Mouse (Mus musculus): ENCODE data around the gene Prkcsh. TPM values are rescaled to one million over a fixed set of nuclear protein-coding genes. Genes with fewer than 3 reads are reported as not detected.

Prkcsh gene
- polyA plus RNA-seq, 1 experiment from 2014 or later = 121 TPM

GRCm38 (mm10) chr9:22051958-22052254 is 49.3 kb downstream of the Prkcsh start, which contains the start of gene Elavl3:
TSS of gene Elavl3 (minus strand) at chr9:22052023.
- Histone ChIP-seq H3K27ac (ENCODE audit: low read length) (no peak within 1 kb of the TSS), H3K4me1 (replicated peaks; ENCODE audit: control insufficient read depth, insufficient read depth, low read length) (peaks cover 18% of the 10 kb centered on the region; the same call in 1 of the 2 replicates), H3K4me2 (ENCODE audit: low read depth, low read length) (peak within 1 kb of the TSS; percentile 53), H3K4me3 (ENCODE audit: low read length) (peak within 1 kb of the TSS; percentile 37), H3K27me3 (ENCODE audit: control insufficient read depth, insufficient read depth, low read depth, low read length) (peaks cover 55% of the 10 kb centered on the region), H3K9me3 (ENCODE audit: control insufficient read depth, low read length) (no peaks in the 10 kb centered on the region), H3K9ac (ENCODE audit: low read length) (no peak within 1 kb of the TSS), H3K36me3 (ENCODE audit: control insufficient read depth, insufficient read depth, low read length) (no peaks in the 10 kb centered on the region; the same call in 1 of the 2 replicates)
- no peak for ATAC-seq (ENCODE audit: low read depth)
- 1% methylated on average over 24 of the region's 28 CpGs for WGBS

- Histone ChIP-seq H3K4me1 (replicated peaks; ENCODE audit: control insufficient read depth, insufficient read depth, low read length) (peaks cover 18% of the 10 kb centered on the region; the same call in 1 of the 2 replicates), H3K9ac (ENCODE audit: low read length) (no peak overlapping the region), H3K27ac (ENCODE audit: low read length) (no peak overlapping the region), H3K4me2 (ENCODE audit: low read depth, low read length) (no peak overlapping the region), H3K27me3 (ENCODE audit: control insufficient read depth, insufficient read depth, low read depth, low read length) (peaks cover 55% of the 10 kb centered on the region), H3K36me3 (ENCODE audit: control insufficient read depth, insufficient read depth, low read length) (peaks cover 12% of the 10 kb centered on the region), H3K4me3 (ENCODE audit: low read length) (no peak overlapping the region), H3K9me3 (ENCODE audit: control insufficient read depth, low read length) (no peaks in the 10 kb centered on the region)
- WGBS = 22% methylated on average over 7 of the region's 7 CpGs
- no peak for ATAC-seq (ENCODE audit: low read depth)
These were observed 51.1 kb downstream of the Prkcsh start for GRCm38 (mm10) chr9:22053657-22054056.

- H3K36me3 ChIP-seq (ENCODE audit: control insufficient read depth, insufficient read depth, low read length) = peaks cover 16% of the 10 kb centered on the region
- H3K27ac ChIP-seq (ENCODE audit: low read length) = no peak overlapping the region
- H3K4me1 ChIP-seq (replicated peaks; ENCODE audit: control insufficient read depth, insufficient read depth, low read length) = peaks cover 18% of the 10 kb centered on the region; the same call in 1 of the 2 replicates
- H3K4me3 ChIP-seq (ENCODE audit: low read length) = no peak overlapping the region
- H3K9ac ChIP-seq (ENCODE audit: low read length) = no peak overlapping the region
- H3K27me3 ChIP-seq (ENCODE audit: control insufficient read depth, insufficient read depth, low read depth, low read length) = peaks cover 49% of the 10 kb centered on the region
- no peaks in the 10 kb centered on the region for H3K9me3 ChIP-seq (ENCODE audit: control insufficient read depth, low read length)
- H3K4me2 ChIP-seq (ENCODE audit: low read depth, low read length) = 0 out of 2 replicates have a peak overlapping the region, but pooled peaks have one; percentile 9
- WGBS = 3% methylated on average over 32 of the region's 32 CpGs
- ATAC-seq (ENCODE audit: low read depth) = peak; percentile 27; the same call in 1 of the 2 replicates
These were observed 51.9 kb downstream of the Prkcsh start for GRCm38 (mm10) chr9:22054411-22055076.

GRCm38 (mm10) chr9:22055713-22056112 is 53.1 kb downstream of the Prkcsh start:
- H3K4me1 ChIP-seq (replicated peaks; ENCODE audit: control insufficient read depth, insufficient read depth, low read length) = peaks cover 14% of the 10 kb centered on the region; the same call in 1 of the 2 replicates
- peaks cover 20% of the 10 kb centered on the region for H3K36me3 ChIP-seq (ENCODE audit: control insufficient read depth, insufficient read depth, low read length)
- no peak overlapping the region for H3K27ac ChIP-seq (ENCODE audit: low read length)
- H3K4me2 ChIP-seq (ENCODE audit: low read depth, low read length) = no peak overlapping the region
- no peaks in the 10 kb centered on the region for H3K9me3 ChIP-seq (ENCODE audit: control insufficient read depth, low read length)
- H3K9ac ChIP-seq (ENCODE audit: low read length) = no peak overlapping the region
- 25% methylated on average over 29 of the region's 29 CpGs for WGBS
- H3K27me3 ChIP-seq (ENCODE audit: control insufficient read depth, insufficient read depth, low read depth, low read length) = peaks cover 38% of the 10 kb centered on the region
- no peak overlapping the region for H3K4me3 ChIP-seq (ENCODE audit: low read length)
- no peak for ATAC-seq (ENCODE audit: low read depth)

GRCm38 (mm10) chr9:22056303-22056910 is 53.8 kb downstream of the Prkcsh start:
- no peak for ATAC-seq (ENCODE audit: low read depth)
- 65% methylated on average over 9 of the region's 9 CpGs for WGBS
- Histone ChIP-seq H3K4me2 (ENCODE audit: low read depth, low read length) (no peak overlapping the region), H3K9ac (ENCODE audit: low read length) (no peak overlapping the region), H3K27me3 (ENCODE audit: control insufficient read depth, insufficient read depth, low read depth, low read length) (peaks cover 31% of the 10 kb centered on the region), H3K9me3 (ENCODE audit: control insufficient read depth, low read length) (no peaks in the 10 kb centered on the region), H3K4me3 (ENCODE audit: low read length) (no peak overlapping the region), H3K4me1 (replicated peaks; ENCODE audit: control insufficient read depth, insufficient read depth, low read length) (peaks cover 9% of the 10 kb centered on the region; the same call in 1 of the 2 replicates), H3K27ac (ENCODE audit: low read length) (no peak overlapping the region), H3K36me3 (ENCODE audit: control insufficient read depth, insufficient read depth, low read length) (peaks cover 20% of the 10 kb centered on the region)

GRCm38 (mm10) chr9:22057031-22057517 is 54.5 kb downstream of the Prkcsh start:
- no peak overlapping the region for H3K27ac ChIP-seq (ENCODE audit: low read length)
- H3K36me3 ChIP-seq (ENCODE audit: control insufficient read depth, insufficient read depth, low read length) = peaks cover 20% of the 10 kb centered on the region
- 91% methylated on average over 7 of the region's 9 CpGs for WGBS
- H3K4me1 ChIP-seq (replicated peaks; ENCODE audit: control insufficient read depth, insufficient read depth, low read length) = peaks cover 3% of the 10 kb centered on the region; the same call in 1 of the 2 replicates
- no peak overlapping the region for H3K9ac ChIP-seq (ENCODE audit: low read length)
- no peak overlapping the region for H3K4me2 ChIP-seq (ENCODE audit: low read depth, low read length)
- no peak overlapping the region for H3K4me3 ChIP-seq (ENCODE audit: low read length)
- ATAC-seq (ENCODE audit: low read depth) = no peak
- H3K9me3 ChIP-seq (ENCODE audit: control insufficient read depth, low read length) = no peaks in the 10 kb centered on the region
- H3K27me3 ChIP-seq (ENCODE audit: control insufficient read depth, insufficient read depth, low read depth, low read length) = peaks cover 24% of the 10 kb centered on the region

- H3K36me3 ChIP-seq (ENCODE audit: control insufficient read depth, insufficient read depth, low read length) = peaks cover 24% of the 10 kb centered on the region
These were observed 55.4 kb downstream of the Prkcsh start for GRCm38 (mm10) chr9:22058011-22058424.

GRCm38 (mm10) chr9:22061339-22061738 is 58.7 kb downstream of the Prkcsh start:
- 79% methylated on average over 2 of the region's 2 CpGs for WGBS
- ATAC-seq (ENCODE audit: low read depth) = no peak
- H3K27ac ChIP-seq (ENCODE audit: low read length) = no peak overlapping the region
- no peaks in the 10 kb centered on the region for H3K27me3 ChIP-seq (ENCODE audit: control insufficient read depth, insufficient read depth, low read depth, low read length)
- H3K4me2 ChIP-seq (ENCODE audit: low read depth, low read length) = no peak overlapping the region
- H3K36me3 ChIP-seq (ENCODE audit: control insufficient read depth, insufficient read depth, low read length) = peaks cover 31% of the 10 kb centered on the region
- no peaks in the 10 kb centered on the region for H3K4me1 ChIP-seq (replicated peaks; ENCODE audit: control insufficient read depth, insufficient read depth, low read length)
- no peak overlapping the region for H3K9ac ChIP-seq (ENCODE audit: low read length)
- no peaks in the 10 kb centered on the region for H3K9me3 ChIP-seq (ENCODE audit: control insufficient read depth, low read length)
- no peak overlapping the region for H3K4me3 ChIP-seq (ENCODE audit: low read length)

More at GRCm38 (mm10) chr9:22058011-22058424, 55.4 kb downstream of the Prkcsh start:
- H3K4me3 ChIP-seq (ENCODE audit: low read length) = no peak overlapping the region
- H3K9me3 ChIP-seq (ENCODE audit: control insufficient read depth, low read length) = no peaks in the 10 kb centered on the region
- peaks cover 15% of the 10 kb centered on the region for H3K27me3 ChIP-seq (ENCODE audit: control insufficient read depth, insufficient read depth, low read depth, low read length)
- H3K9ac ChIP-seq (ENCODE audit: low read length) = no peak overlapping the region
- 82% methylated on average over 9 of the region's 9 CpGs for WGBS
- no peak for ATAC-seq (ENCODE audit: low read depth)
- H3K4me1 ChIP-seq (replicated peaks; ENCODE audit: control insufficient read depth, insufficient read depth, low read length) = peaks cover 3% of the 10 kb centered on the region; the same call in 1 of the 2 replicates
- H3K27ac ChIP-seq (ENCODE audit: low read length) = no peak overlapping the region
- H3K4me2 ChIP-seq (ENCODE audit: low read depth, low read length) = no peak overlapping the region

Data from lung, embryonic 16.5 days (tissue).